Mouse (Mus musculus) stomach, embryonic 16.5 days (tissue): ENCODE results near the gene Rpl10. TPM values are rescaled to one million over a fixed set of nuclear protein-coding genes. Genes with fewer than 3 reads are reported as not detected.

ENCODE experiments used
- ATAC-seq: fragments of 200-750 bp; cut with Nextera tagmentation; 2 replicates; pipeline ENCODE4 v1.8.0; 2017; ENCODE audit warnings: moderate number of reproducible peaks, moderate TSS enrichment; ENCODE audit not compliant: insufficient read depth, low FRiP score
- H3K27ac ChIP-seq: fragments of 300-500 bp; sonication (generic); 2 replicates; pipeline ENCODE4 v1.5.1; 2014; ENCODE audit warnings: low read length
- H3K27me3 ChIP-seq: fragments of 300-500 bp; sonication (generic); 2 replicates; pipeline ENCODE4 v1.6.1; 2014; ENCODE audit warnings: low read length, control low read depth, mixed read lengths; ENCODE audit not compliant: control insufficient read depth, insufficient read depth
- H3K36me3 ChIP-seq: fragments of 300-500 bp; sonication (generic); 2 replicates; pipeline ENCODE4 v1.6.1; 2014; ENCODE audit warnings: low read length; ENCODE audit not compliant: control insufficient read depth, insufficient read depth
- H3K4me1 ChIP-seq: fragments of 300-500 bp; sonication (generic); 2 replicates; pipeline ENCODE4 v1.6.1; 2014; ENCODE audit warnings: low read length, control low read depth, mixed read lengths; ENCODE audit not compliant: control insufficient read depth, insufficient read depth
- H3K4me2 ChIP-seq: fragments of 300-500 bp; sonication (generic); 2 replicates; pipeline ENCODE4 v1.6.1; 2014; ENCODE audit warnings: low read depth, low read length, mixed read lengths
- H3K4me3 ChIP-seq: fragments of 300-500 bp; sonication (generic); replicated peaks from 2 replicates; pipeline ENCODE4 v1.5.1; 2014; ENCODE audit warnings: mild to moderate bottlenecking, low read length
- H3K9ac ChIP-seq: fragments of 300-500 bp; sonication (generic); 2 replicates; pipeline ENCODE4 v1.6.1; 2014; ENCODE audit warnings: low read length
- H3K9me3 ChIP-seq: fragments of 300-500 bp; sonication (generic); replicated peaks from 2 replicates; pipeline ENCODE4 v1.6.1; 2016; ENCODE audit warnings: low read length, control low read depth; ENCODE audit not compliant: control insufficient read depth
- WGBS: fragments of 180-500 bp; shearing (Covaris S2); extraction: QIAGEN DNeasy Blood & Tissue Kit; methylation state at CpG from one replicate; pipeline ENCODE4 v1.1.7; 2014; 5-methylcytosine and 5-hydroxymethylcytosine counted together
- polyA plus RNA-seq: library from polyadenylated mRNA; unstranded; fragments of >200 nt; fragmentation: Nextera tagmentation; extraction: Ambion mirVana; gene quantifications from 2 replicates; pipeline ENCODE4 v1.2.1, GENCODE M21; 2015

The Rpl10 gene
- polyA plus RNA-seq, 1 experiment from 2014 or later = 804 TPM

DNA sequence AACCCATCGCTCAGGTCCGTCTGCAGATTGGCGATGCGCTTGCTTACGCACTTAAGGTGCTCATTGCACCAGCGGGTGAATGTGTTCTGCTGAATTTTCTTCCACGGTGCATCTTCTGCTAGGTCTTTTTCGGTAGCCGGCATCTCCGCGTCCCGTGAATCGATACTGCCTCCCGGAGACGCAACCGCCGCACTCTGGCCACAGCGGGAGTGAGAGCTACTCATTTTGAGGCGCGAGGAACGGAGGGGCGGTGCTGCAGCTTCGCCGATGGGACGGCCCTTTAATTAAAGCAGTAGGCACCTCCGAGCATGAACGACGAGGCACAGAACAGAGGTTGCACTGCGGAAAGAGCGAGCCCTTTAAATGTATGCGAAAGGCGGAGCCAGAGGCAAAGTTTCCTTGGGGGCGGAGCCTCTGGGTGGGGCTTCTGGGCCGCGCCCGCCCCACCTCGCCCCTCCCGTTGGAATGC, 24.4 kb upstream of the Rpl10 start:
- Histone ChIP-seq H3K4me2 (peak overlapping the region; percentile 56), H3K27me3 (no peaks in the 10 kb centered on the region), H3K4me3 (peak overlapping the region; percentile 58), H3K9ac (peak overlapping the region; percentile 77), H3K27ac (peak overlapping the region; percentile 91), H3K4me1 (no peaks in the 10 kb centered on the region), H3K36me3 (0 out of 2 replicates have a peak, but pooled peaks cover 9% of the 10 kb centered on the region), H3K9me3 (no peaks in the 10 kb centered on the region)
- ATAC-seq = peak; percentile 87
- WGBS = 23% methylated on average over 37 of the region's 38 CpGs

DNA sequence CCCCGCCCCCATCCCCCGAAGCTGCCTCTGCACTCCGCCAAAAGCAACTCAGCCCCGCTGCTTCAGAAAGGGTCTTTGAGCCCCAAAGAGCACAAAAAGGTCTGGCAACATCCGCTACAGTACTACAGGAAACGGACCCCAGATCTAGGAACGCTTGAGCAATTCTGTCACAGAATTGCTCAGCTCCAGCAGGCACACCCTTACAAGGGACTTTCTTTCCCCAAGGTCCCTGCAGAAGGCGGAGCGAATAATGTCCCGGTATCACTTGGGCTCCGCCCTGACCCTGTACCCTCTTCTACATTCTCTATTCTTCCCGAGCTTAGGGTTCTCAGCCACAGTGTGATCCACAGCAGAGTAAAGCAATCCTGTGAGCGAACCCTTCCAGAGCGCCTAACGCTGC, 23.9 kb upstream of the Rpl10 start:
- Histone ChIP-seq H3K27me3 (no peaks in the 10 kb centered on the region), H3K9me3 (no peaks in the 10 kb centered on the region), H3K9ac (peak overlapping the region; percentile 73), H3K4me1 (no peaks in the 10 kb centered on the region), H3K27ac (peak overlapping the region; percentile 91), H3K36me3 (0 out of 2 replicates have a peak, but pooled peaks cover 5% of the 10 kb centered on the region), H3K4me3 (peak overlapping the region; percentile 58), H3K4me2 (peak overlapping the region; percentile 45)
- WGBS = 20% methylated on average over 15 of the region's 15 CpGs
- peak; percentile 12; the same call in 1 of the 2 replicates for ATAC-seq

DNA sequence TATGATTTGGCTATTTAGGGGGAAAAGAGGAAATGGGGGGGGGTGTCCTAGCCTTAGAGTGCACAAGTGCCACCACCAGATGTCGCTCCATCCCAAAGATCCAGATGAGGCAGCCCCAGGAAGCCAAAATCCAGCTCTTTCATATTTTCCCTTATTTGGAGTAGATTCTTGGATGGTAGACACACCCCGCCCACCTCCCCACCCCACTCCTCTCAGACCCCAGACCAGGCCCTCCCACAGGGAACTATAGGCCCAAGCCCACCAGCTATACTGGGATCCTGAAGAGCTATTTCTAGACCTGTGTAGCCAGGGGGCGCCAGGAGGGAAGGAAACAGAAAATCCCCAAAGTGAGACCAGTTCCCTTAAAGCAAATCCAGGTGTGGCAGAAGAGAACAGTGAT, 22.0 kb upstream of the Rpl10 start:
- 5% methylated on average over 3 of the region's 3 CpGs for WGBS
- H3K4me3 ChIP-seq = peak overlapping the region; percentile 53

DNA sequence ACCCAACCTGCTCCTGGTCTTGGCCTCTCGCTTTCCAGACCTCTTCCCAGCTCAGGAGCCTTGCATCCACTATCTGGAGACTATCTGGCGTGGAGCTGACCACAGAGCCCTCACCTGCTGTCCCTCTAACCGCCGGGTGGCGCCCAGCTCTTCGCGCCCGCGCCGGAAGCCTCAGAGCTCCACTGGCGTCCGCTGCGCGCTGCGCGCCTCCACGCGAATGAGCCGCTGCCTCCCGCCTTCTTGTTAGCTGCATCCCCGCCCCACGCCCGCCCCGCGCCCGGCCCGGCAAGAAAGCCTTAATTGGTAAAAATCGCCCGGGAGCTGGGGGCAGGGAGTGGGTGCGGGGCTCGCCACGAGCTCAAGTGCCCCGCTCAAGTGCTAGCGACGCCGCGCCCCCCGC, 21.0 kb upstream of the Rpl10 start, which contains the start of gene Flna:
Gene Flna (minus strand): TSS at position 206 of the 400 bp plus-strand sequence.
- H3K36me3 ChIP-seq = no peaks in the 10 kb centered on the region
- 25% methylated on average over 30 of the region's 38 CpGs for WGBS

More for the DNA sequence above, 22.0 kb upstream of the Rpl10 start:
- H3K27ac ChIP-seq = peak overlapping the region; percentile 88
- peak; percentile 33; the same call in 1 of the 2 replicates for ATAC-seq
- H3K27me3 ChIP-seq = no peaks in the 10 kb centered on the region
- H3K9me3 ChIP-seq = no peaks in the 10 kb centered on the region
- no peaks in the 10 kb centered on the region for H3K4me1 ChIP-seq
- H3K4me2 ChIP-seq = peak overlapping the region; percentile 52
- H3K36me3 ChIP-seq = no peaks in the 10 kb centered on the region
- peak overlapping the region; percentile 74 for H3K9ac ChIP-seq

DNA sequence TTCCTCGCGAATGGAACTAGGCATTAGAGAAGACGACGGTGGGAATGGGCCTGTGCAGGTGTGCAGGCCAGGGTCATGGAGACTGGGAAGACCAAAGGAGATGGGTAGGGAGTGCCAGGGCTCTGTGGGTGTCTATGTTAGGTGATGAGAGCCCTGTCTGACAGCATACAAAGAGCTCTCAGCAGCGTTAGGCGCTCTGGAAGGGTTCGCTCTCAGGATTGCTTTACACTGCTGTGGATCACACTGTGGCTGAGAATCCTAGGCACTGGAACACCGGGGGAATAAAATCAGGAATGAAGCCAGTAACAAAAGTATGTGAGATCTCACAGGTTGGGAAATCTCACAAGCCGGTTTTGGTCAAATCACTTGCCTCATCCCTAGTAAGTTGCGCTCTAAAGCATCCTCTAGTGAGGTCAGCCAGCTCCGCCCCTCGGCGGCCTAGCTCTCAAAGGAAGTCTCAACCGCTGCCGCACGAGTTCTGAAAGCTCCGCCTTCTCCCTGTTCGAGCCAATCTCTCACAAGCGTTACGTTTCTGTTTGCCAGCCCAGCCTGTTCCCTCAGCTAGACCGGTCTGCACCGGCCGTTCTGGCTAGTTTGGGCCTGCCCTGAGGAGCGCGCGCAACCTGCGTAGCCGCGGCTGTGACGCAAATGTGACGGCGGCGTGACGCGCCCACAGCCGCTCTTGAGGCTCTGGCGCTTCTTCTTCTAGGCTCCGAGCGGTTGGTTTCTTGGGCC, 16.3 kb upstream of the Rpl10 start, which contains the start of gene Emd:
Gene Emd (plus strand): TSS at position 535 of the 735 bp plus-strand sequence.
- ATAC-seq = peak; percentile 96

More for the DNA sequence above, 21.0 kb upstream of the Rpl10 start, which contains the start of gene Flna:
- Histone ChIP-seq H3K27me3 (no peaks in the 10 kb centered on the region), H3K9ac (peak within 1 kb of the TSS; percentile 74), H3K27ac (peak within 1 kb of the TSS; percentile 88), H3K4me2 (peak within 1 kb of the TSS; percentile 52), H3K9me3 (no peaks in the 10 kb centered on the region), H3K4me1 (no peaks in the 10 kb centered on the region), H3K4me3 (peak within 1 kb of the TSS; percentile 53)
- peak; percentile 4; the same call in 1 of the 2 replicates for ATAC-seq

DNA sequence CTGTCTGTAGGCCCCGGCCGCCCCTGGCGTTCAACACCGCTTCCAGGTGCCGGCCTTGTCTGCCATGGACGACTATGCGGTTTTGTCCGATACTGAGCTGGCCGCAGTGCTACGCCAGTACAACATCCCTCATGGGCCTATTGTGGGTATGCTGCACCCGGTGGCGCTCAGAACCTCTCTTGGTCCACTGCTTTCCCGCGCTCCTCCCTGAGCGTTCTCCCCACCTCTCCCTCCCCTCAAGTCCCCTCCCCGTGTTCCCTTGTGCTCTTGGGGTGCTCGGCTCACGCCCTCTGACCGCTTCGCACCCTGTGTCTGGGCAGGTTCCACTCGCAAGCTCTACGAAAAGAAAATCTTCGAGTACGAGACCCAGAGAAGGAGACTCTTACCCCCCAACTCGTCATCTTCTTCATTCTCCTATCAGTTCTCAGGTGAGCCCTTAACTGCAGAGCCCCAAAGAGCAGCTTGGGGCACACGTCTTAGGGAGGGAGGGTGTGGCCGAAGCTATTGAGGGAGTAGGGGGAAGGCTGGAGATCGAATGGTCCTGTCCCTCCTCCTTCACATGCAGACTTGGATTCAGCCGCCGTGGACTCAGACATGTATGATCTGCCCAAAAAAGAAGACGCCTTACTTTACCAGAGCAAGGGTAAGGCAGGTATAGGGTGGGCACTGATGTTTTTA, 15.6 kb upstream of the Rpl10 start:
- peaks cover 5% of the 10 kb centered on the region; the same call in 1 of the 2 replicates for H3K36me3 ChIP-seq
- H3K9ac ChIP-seq = peak overlapping the region; percentile 87
- peak overlapping the region; percentile 89 for H3K27ac ChIP-seq
- 16% methylated on average over 30 of the region's 31 CpGs for WGBS
- peaks cover 5% of the 10 kb centered on the region for H3K4me1 ChIP-seq
- no peaks in the 10 kb centered on the region for H3K9me3 ChIP-seq
- peak overlapping the region; percentile 61 for H3K4me3 ChIP-seq
- ATAC-seq = 0 out of 2 replicates have a peak, but pooled peaks have one; percentile 23
- no peaks in the 10 kb centered on the region for H3K27me3 ChIP-seq
- peak overlapping the region; percentile 66 for H3K4me2 ChIP-seq

More for the DNA sequence above, 16.3 kb upstream of the Rpl10 start, which contains the start of gene Emd:
- H3K27me3 ChIP-seq = no peaks in the 10 kb centered on the region
- H3K4me3 ChIP-seq = peak within 1 kb of the TSS; percentile 61
- peak within 1 kb of the TSS; percentile 87 for H3K9ac ChIP-seq
- no peaks in the 10 kb centered on the region for H3K9me3 ChIP-seq
- peak within 1 kb of the TSS; percentile 66 for H3K4me2 ChIP-seq
- peaks cover 5% of the 10 kb centered on the region; the same call in 1 of the 2 replicates for H3K36me3 ChIP-seq
- 18% methylated on average over 39 of the region's 39 CpGs for WGBS
- H3K27ac ChIP-seq = peak within 1 kb of the TSS; percentile 89
- peaks cover 5% of the 10 kb centered on the region for H3K4me1 ChIP-seq

DNA sequence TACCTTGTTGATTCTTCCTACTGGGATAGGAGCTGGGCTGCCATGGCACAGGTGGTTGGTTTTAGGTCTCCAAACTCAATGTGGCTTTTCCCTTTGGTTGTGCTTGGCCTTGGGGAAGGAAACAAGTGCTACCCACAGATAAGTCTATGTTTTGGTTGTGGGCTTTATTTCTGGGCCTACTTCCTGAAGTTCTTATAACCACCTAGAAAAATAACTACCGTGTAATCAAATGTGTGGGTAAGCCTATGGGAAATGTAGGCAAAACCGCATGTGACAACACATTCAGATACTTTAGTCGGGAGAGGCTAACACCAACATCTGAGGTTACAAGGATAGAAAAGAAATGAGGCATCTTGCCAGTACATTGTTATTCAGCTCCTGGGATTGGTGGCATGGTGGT, 12.9 kb upstream of the Rpl10 start:
- no peak for ATAC-seq
- Histone ChIP-seq H3K4me2 (no peak overlapping the region), H3K36me3 (peaks cover 5% of the 10 kb centered on the region; the same call in 1 of the 2 replicates), H3K9ac (no peak overlapping the region), H3K27me3 (no peaks in the 10 kb centered on the region), H3K4me1 (peaks cover 5% of the 10 kb centered on the region), H3K4me3 (no peak overlapping the region), H3K9me3 (no peaks in the 10 kb centered on the region), H3K27ac (no peak overlapping the region)
- WGBS = 80% methylated on average over 3 of the region's 3 CpGs

DNA sequence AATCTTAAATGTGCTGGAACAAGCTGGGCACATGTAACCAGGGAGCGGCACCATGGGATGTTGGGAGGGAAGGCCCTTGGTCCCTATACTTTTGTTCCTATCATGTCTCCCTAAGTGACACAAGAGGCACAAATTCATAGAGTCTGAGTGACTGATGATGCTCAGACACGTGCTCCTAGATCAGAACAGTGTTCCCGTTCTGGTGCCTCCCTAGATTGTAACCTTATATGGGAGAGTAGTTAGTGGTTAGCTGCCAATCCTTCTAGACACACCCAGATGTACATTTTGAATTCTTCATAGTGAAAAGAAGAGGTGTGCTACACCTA, 913 bp upstream of the Rpl10 start:
- Histone ChIP-seq H3K36me3 (no peaks in the 10 kb centered on the region), H3K9ac (peak overlapping the region; percentile 70), H3K4me2 (peak overlapping the region; percentile 57), H3K9me3 (no peaks in the 10 kb centered on the region), H3K27ac (peak overlapping the region; percentile 98), H3K4me1 (no peaks in the 10 kb centered on the region), H3K27me3 (no peaks in the 10 kb centered on the region), H3K4me3 (peak overlapping the region; percentile 50)
- 16% methylated on average over 3 of the region's 3 CpGs for WGBS
- ATAC-seq = peak; percentile 57; the same call in 1 of the 2 replicates
